Mouse (Mus musculus): Measurements from ENCODE around the gene Olfr77.

Gene Olfr77

GRCm38 (mm10) chr9:19916565-19916964, at the start of gene Olfr77:
Gene Olfr77 (plus strand): TSS chr9:19916865.
- no peak for DNase-seq

- no peak for DNase-seq
Measured at GRCm38 (mm10) chr9:19887904-19888303, 28.8 kb upstream of the Olfr77 start, which contains the start of gene Olfr862. Gene Olfr862 (minus strand): TSS chr9:19888004.

GRCm38 (mm10) chr9:19911170-19911569, 5.5 kb upstream of the Olfr77 start:
- no peak for DNase-seq

Measured in retina, postnatal 1 day (tissue).